Mouse (Mus musculus) CH12.LX (cell line): Measurements from ENCODE around the gene Hgd. TPM values are rescaled to one million over a fixed set of nuclear protein-coding genes. Genes with fewer than 3 reads are reported as not detected.

Experiments used
- DNase-seq: peaks from one replicate; pipeline ENCODE4 v3.0.0-alpha.2; 2013; ENCODE audit errors: extremely low read depth
- H3K27ac ChIP-seq: 2 replicates; pipeline ENCODE4 v1.5.1; 2012; ENCODE audit warnings: low read depth, mild to moderate bottlenecking, control low read depth, moderate library complexity; ENCODE audit not compliant: insufficient read depth
- H3K27me3 ChIP-seq: replicated peaks from 2 replicates; pipeline ENCODE3; 2012; ENCODE audit warnings: inconsistent platforms
- H3K36me3 ChIP-seq, 2 experiments: replicated peaks in 1 of 2; 2 replicates each; pipeline versions ENCODE3 to v1.6.1; 2012; ENCODE audit warnings: inconsistent platforms in 1 of 2, low read length in 1 of 2, mild to moderate bottlenecking in 1 of 2, mixed read lengths in 1 of 2, moderate library complexity in 1 of 2; ENCODE audit not compliant: control insufficient read depth in 1 of 2, insufficient read depth in 1 of 2
- H3K4me1 ChIP-seq, 2 experiments: 2 replicates each; pipeline ENCODE4 v1.6.1; 2012; ENCODE audit warnings: inconsistent platforms in 1 of 2, moderate library complexity in 1 of 2; ENCODE audit not compliant: insufficient read depth in 2 of 2, control insufficient read depth in 1 of 2
- H3K4me2 ChIP-seq: 2 replicates; pipeline ENCODE4 v1.6.1; 2012; ENCODE audit warnings: low read depth, mild to moderate bottlenecking, control low read depth; ENCODE audit not compliant: poor library complexity, insufficient read depth, severe bottlenecking
- H3K4me3 ChIP-seq, 3 experiments: fragments of 150-350 bp in 1 of 3; sonication (generic) in 1 of 3; replicated peaks in 1 of 3; 2 replicates each; pipeline versions ENCODE3 to v1.5.1; 2011 to 2012; ENCODE audit warnings: low read depth in 2 of 3, low read length in 2 of 3, mild to moderate bottlenecking in 2 of 3, moderate library complexity in 2 of 3, control low read depth in 1 of 3, improper control_type of control experiment in 1 of 3, inconsistent platforms in 1 of 3, mixed read lengths in 1 of 3; ENCODE audit not compliant: poor library complexity in 1 of 3
- H3K79me2 ChIP-seq: replicated peaks from 2 replicates; pipeline ENCODE4 v1.6.1; 2012; ENCODE audit warnings: mild to moderate bottlenecking, moderate library complexity; ENCODE audit not compliant: control insufficient read depth, poor library complexity, insufficient read depth, severe bottlenecking; ENCODE audit errors: extremely low read depth
- H3K9ac ChIP-seq: 2 replicates; pipeline ENCODE4 v1.6.1; 2012; ENCODE audit warnings: low read depth, mild to moderate bottlenecking, control low read depth, moderate library complexity; ENCODE audit not compliant: insufficient read depth
- H3K9me3 ChIP-seq: replicated peaks from 2 replicates; pipeline ENCODE3; 2012; ENCODE audit warnings: low read length, inconsistent platforms, mixed read lengths
- BHLHE40 ChIP-seq: IDR thresholded peaks from 2 replicates; pipeline ENCODE4 v1.6.1; 2011; ENCODE audit warnings: mild to moderate bottlenecking, low read depth, low read length, improper control_type of control experiment
- CHD1 ChIP-seq: IDR thresholded peaks from 2 replicates; pipeline ENCODE4 v1.6.1; 2012; ENCODE audit warnings: low read depth, low read length, improper control_type of control experiment, inconsistent platforms
- CHD2 ChIP-seq: IDR thresholded peaks from 2 replicates; pipeline ENCODE4 v1.6.1; 2011; ENCODE audit warnings: low read length, improper control_type of control experiment
- CTCF ChIP-seq, 2 experiments: IDR thresholded peaks in 1 of 2; conservative IDR thresholded peaks in 1 of 2; 2 replicates each; pipeline ENCODE4 v1.5.1; 2011 to 2012; ENCODE audit warnings: low read depth in 2 of 2, low read length in 2 of 2, improper control_type of control experiment in 1 of 2, inconsistent platforms in 1 of 2, mild to moderate bottlenecking in 1 of 2, moderate library complexity in 1 of 2
- E2F4 ChIP-seq: IDR thresholded peaks from 2 replicates; pipeline ENCODE4 v1.6.1; 2011; ENCODE audit warnings: low read depth, low read length, improper control_type of control experiment; ENCODE audit not compliant: insufficient replicate concordance
- ELF1 ChIP-seq: IDR thresholded peaks from 2 replicates; pipeline ENCODE4 v1.6.1; 2014; ENCODE audit warnings: low read depth, mild to moderate bottlenecking, inconsistent platforms, low read length, improper control_type of control experiment
- EP300 ChIP-seq: IDR thresholded peaks from 2 replicates; pipeline ENCODE4 v1.6.1; 2011; ENCODE audit warnings: low read length, improper control_type of control experiment
- ETS1 ChIP-seq: conservative IDR thresholded peaks from 2 replicates; pipeline ENCODE4 v1.6.1; 2012; ENCODE audit warnings: low read depth, mild to moderate bottlenecking, inconsistent platforms, low read length, improper control_type of control experiment, moderate library complexity
- GABPA ChIP-seq: IDR thresholded peaks from 2 replicates; pipeline ENCODE4 v1.6.1; 2012; ENCODE audit warnings: low read depth, low read length, improper control_type of control experiment, inconsistent platforms; ENCODE audit not compliant: insufficient replicate concordance
- HCFC1 ChIP-seq: IDR thresholded peaks from 2 replicates; pipeline ENCODE4 v1.6.1; 2012; ENCODE audit warnings: low read depth, mild to moderate bottlenecking, inconsistent platforms, low read length, improper control_type of control experiment
- JUN ChIP-seq: IDR thresholded peaks from 2 replicates; pipeline ENCODE4 v1.6.1; 2011; ENCODE audit warnings: low read depth, mild to moderate bottlenecking, low read length, improper control_type of control experiment, moderate library complexity; ENCODE audit not compliant: insufficient read depth
- JUND ChIP-seq: conservative IDR thresholded peaks from 2 replicates; pipeline ENCODE4 v1.6.1; 2011; ENCODE audit warnings: low read depth, low read length, improper control_type of control experiment
- KAT2A ChIP-seq: IDR thresholded peaks from 2 replicates; pipeline ENCODE4 v1.6.1; 2012; ENCODE audit warnings: low read length, improper control_type of control experiment, inconsistent platforms; ENCODE audit not compliant: insufficient replicate concordance
- MAFK ChIP-seq: IDR thresholded peaks from 2 replicates; pipeline ENCODE4 v1.6.1; 2011; ENCODE audit warnings: low read length, improper control_type of control experiment; ENCODE audit not compliant: insufficient replicate concordance
- MAX ChIP-seq: IDR thresholded peaks from 2 replicates; pipeline ENCODE4 v1.6.1; 2011; ENCODE audit warnings: low read length, improper control_type of control experiment
- MAZ ChIP-seq: IDR thresholded peaks from 2 replicates; pipeline ENCODE4 v1.6.1; 2012; ENCODE audit warnings: low read depth, mild to moderate bottlenecking, inconsistent platforms, low read length, improper control_type of control experiment, moderate library complexity
- MEF2A ChIP-seq: IDR thresholded peaks from 2 replicates; pipeline ENCODE4 v1.6.1; 2014; ENCODE audit warnings: low read depth, mild to moderate bottlenecking, inconsistent platforms, low read length, improper control_type of control experiment, borderline replicate concordance
- MXI1 ChIP-seq: IDR thresholded peaks from 2 replicates; pipeline ENCODE4 v1.6.1; 2011; ENCODE audit warnings: mild to moderate bottlenecking, low read depth, low read length, improper control_type of control experiment
- MYC ChIP-seq: IDR thresholded peaks from 2 replicates; pipeline ENCODE4 v1.6.1; 2011; ENCODE audit warnings: low read depth, mild to moderate bottlenecking, improper control_type of control experiment, low read length
- NELFE ChIP-seq: IDR thresholded peaks from 2 replicates; pipeline ENCODE4 v1.6.1; 2011; ENCODE audit warnings: low read depth, low read length, improper control_type of control experiment
- NRF1 ChIP-seq: IDR thresholded peaks from 2 replicates; pipeline ENCODE4 v1.6.1; 2014; ENCODE audit warnings: low read depth, mild to moderate bottlenecking, inconsistent platforms, low read length, improper control_type of control experiment, moderate library complexity
- PAX5 ChIP-seq: IDR thresholded peaks from 2 replicates; pipeline ENCODE4 v1.6.1; 2012; ENCODE audit warnings: low read length, inconsistent platforms, mixed read lengths
- POLR2A ChIP-seq: IDR thresholded peaks from 2 replicates; pipeline ENCODE4 v1.6.1; 2011; ENCODE audit warnings: low read depth, mild to moderate bottlenecking, improper control_type of control experiment, low read length
- POLR2AphosphoS2 ChIP-seq: IDR thresholded peaks from 2 replicates; pipeline ENCODE4 v1.6.1; 2011; ENCODE audit warnings: low read depth, low read length, improper control_type of control experiment
- RAD21 ChIP-seq: IDR thresholded peaks from 2 replicates; pipeline ENCODE4 v1.6.1; 2011; ENCODE audit warnings: low read depth, mild to moderate bottlenecking, low read length, improper control_type of control experiment, moderate library complexity
- RCOR1 ChIP-seq: conservative IDR thresholded peaks from 2 replicates; pipeline ENCODE4 v1.6.1; 2012; ENCODE audit warnings: low read depth, mild to moderate bottlenecking, inconsistent platforms, low read length, improper control_type of control experiment
- SIN3A ChIP-seq: IDR thresholded peaks from 2 replicates; pipeline ENCODE4 v1.6.1; 2012; ENCODE audit warnings: low read length, improper control_type of control experiment, inconsistent platforms
- SMC3 ChIP-seq: IDR thresholded peaks from 2 replicates; pipeline ENCODE4 v1.6.1; 2011; ENCODE audit warnings: low read depth, low read length, improper control_type of control experiment
- TBP ChIP-seq: conservative IDR thresholded peaks from 2 replicates; pipeline ENCODE4 v1.6.1; 2011; ENCODE audit warnings: low read depth, low read length, improper control_type of control experiment
- TCF12 ChIP-seq: IDR thresholded peaks from 2 replicates; pipeline ENCODE4 v1.6.1; 2014; ENCODE audit warnings: low read depth, mild to moderate bottlenecking, inconsistent platforms, low read length, improper control_type of control experiment
- UBTF ChIP-seq: IDR thresholded peaks from 2 replicates; pipeline ENCODE4 v1.6.1; 2012; ENCODE audit warnings: low read depth, mild to moderate bottlenecking, inconsistent platforms, low read length, improper control_type of control experiment, moderate library complexity
- USF1 ChIP-seq: IDR thresholded peaks from 2 replicates; pipeline ENCODE4 v1.6.1; 2014; ENCODE audit warnings: low read depth, mild to moderate bottlenecking, inconsistent platforms, low read length, improper control_type of control experiment
- USF2 ChIP-seq: conservative IDR thresholded peaks from 2 replicates; pipeline ENCODE4 v1.6.1; 2011; ENCODE audit warnings: low read depth, low read length, improper control_type of control experiment
- ZC3H11A ChIP-seq: IDR thresholded peaks from 2 replicates; pipeline ENCODE4 v1.6.1; 2012; ENCODE audit warnings: low read depth, mild to moderate bottlenecking, inconsistent platforms, low read length, improper control_type of control experiment
- ZKSCAN1 ChIP-seq: IDR thresholded peaks from 2 replicates; pipeline ENCODE4 v1.6.1; 2012; ENCODE audit warnings: low read depth, inconsistent platforms, low read length, improper control_type of control experiment, borderline replicate concordance
- ZMIZ1 ChIP-seq: IDR thresholded peaks from 2 replicates; pipeline ENCODE4 v1.6.1; 2012; ENCODE audit warnings: low read depth, mild to moderate bottlenecking, inconsistent platforms, low read length, improper control_type of control experiment
- ZNF384 ChIP-seq: IDR thresholded peaks from 2 replicates; pipeline ENCODE4 v1.6.1; 2012; ENCODE audit warnings: low read depth, low read length, improper control_type of control experiment, inconsistent platforms
- dilution Hi-C: fragments of 300-500 bp; cut with MboI; formaldehyde crosslinking; loops from 2 replicates; pipeline ENCODE4 v1.14.3; 2020; ENCODE audit warnings: low sequenced_read_pairs; ENCODE audit not compliant: extremely low pct_unique_long_range_greater_than_20kb, extremely low pct_ligation_motif_present
- in situ Hi-C: fragments of 300-500 bp; cut with MboI; formaldehyde crosslinking; loops from 3 replicates; pipeline ENCODE4 v1.14.3; 2019; ENCODE audit warnings: low sequenced_read_pairs, low pct_ligation_motif_present, low pct_unique_long_range_greater_than_20kb, mixed read lengths
- polyA plus RNA-seq: library from polyadenylated mRNA; unstranded; fragments of >175 nt; gene quantifications from 2 replicates; pipeline ENCODE4 v1.2.1, GENCODE M21; 2012; ENCODE audit warnings: low read depth; ENCODE audit not compliant: insufficient read length
- total RNA-seq, 2 experiments: library from RNA; depleted of rRNA; stranded (reverse); fragments of 300-350 nt in 1 of 2; fragments of >200 nt in 1 of 2; gene quantifications; 2 replicates each; pipeline ENCODE4 v1.2.3; 2012 to 2014

Hgd gene
- total and polyA plus RNA-seq, 3 experiments, result not detected

DNA sequence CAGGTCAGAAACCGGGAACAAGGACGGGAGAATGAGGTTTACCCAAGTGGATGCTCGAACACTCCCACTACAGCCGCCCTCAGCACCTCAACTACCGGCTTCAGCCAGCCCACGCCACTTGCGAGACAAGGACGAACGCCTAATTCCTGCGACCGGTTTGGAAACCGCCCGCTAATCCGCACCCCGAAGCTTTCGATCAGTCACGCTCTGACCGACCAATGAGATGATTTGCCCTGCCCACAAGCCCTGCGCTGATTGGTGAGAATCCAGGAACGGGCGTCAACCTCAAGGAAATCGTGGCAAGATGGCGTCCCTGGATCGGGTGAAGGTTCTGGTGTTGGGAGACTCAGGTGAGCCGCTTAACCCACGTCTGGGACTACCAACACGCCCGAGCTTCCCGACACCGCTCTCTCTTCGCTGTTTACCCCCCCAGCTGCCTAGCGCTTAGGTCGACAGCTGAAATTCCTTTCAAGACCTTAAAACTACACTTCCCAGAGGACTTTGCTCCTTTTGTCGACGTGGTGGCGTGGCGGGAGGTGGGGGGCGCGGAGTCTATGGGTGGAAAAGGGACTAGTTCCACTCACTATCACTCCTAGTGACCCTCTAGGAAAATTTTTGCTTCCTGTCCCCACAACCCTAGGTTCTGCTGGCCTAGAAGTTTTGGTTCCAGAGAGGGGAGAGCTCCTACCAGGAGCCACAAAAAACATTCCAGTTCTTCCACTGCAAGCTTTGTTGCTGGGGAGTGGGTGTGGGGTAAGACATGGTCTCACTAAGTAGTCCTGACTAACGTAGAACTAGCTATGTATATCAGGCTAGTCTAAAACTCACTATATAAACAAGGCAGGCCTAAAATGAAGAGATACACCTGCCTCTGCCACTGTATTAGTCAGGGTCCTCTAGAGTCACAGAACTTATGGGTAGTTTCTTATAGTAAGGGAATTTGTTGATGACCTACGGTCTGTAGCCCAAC, 40.1 kb upstream of the Hgd start, which contains the start of the genes Gtf2e1 and Rabl3:
TSS of gene Gtf2e1 (minus strand) at position 179 of the 970 bp plus-strand sequence.
TSS of gene Rabl3 (plus strand) at position 275 of the 970 bp plus-strand sequence.
- Histone ChIP-seq H3K36me3 (peaks cover 21 to 47% of the 10 kb centered on the region in 2 experiments), H3K9ac (peak within 1 kb of the TSS; percentile 84), H3K27me3 (no peaks in the 10 kb centered on the region), H3K4me3 (peak within 1 kb of the TSS; percentile 76 to 96 (median 82)), H3K4me2 (peak within 1 kb of the TSS; percentile 99), H3K9me3 (no peaks in the 10 kb centered on the region), H3K4me1 (peaks cover 12 to 56% of the 10 kb centered on the region in 2 experiments), H3K79me2 (peaks cover 44% of the 10 kb centered on the region), H3K27ac (peak within 1 kb of the TSS; percentile 45; the same call in 1 of the 2 replicates)
- in situ Hi-C loops, result loop anchor here (10.0 kb wide), 1 partner anchor 145 kb away; no protein-coding TSS in a partner anchor
- dilution Hi-C loops, result no loop called here
- DNase-seq, result peak; percentile 100
- TF ChIP-seq MEF2A (no peak), ETS1 (peak; percentile 16; the same call in 1 of the 2 replicates), E2F4 (peak; percentile 18; the same call in 1 of the 2 replicates), CHD1 (no peak; the same call in 1 of the 2 replicates), USF1 (no peak), BHLHE40 (no peak), ZNF384 (0 out of 2 replicates have a peak, but pooled peaks have one; percentile 4), NRF1 (peak; percentile 59), KAT2A (peak; percentile 82; the same call in 1 of the 2 replicates), RCOR1 (peak; percentile 38; the same call in 1 of the 2 replicates), JUND (no peak), ZMIZ1 (peak; percentile 74), MXI1 (peak; percentile 97), TCF12 (peak; percentile 75), CTCF (conservative IDR thresholded peaks at IDR 0.05 in 1 of 2, IDR thresholded peaks at IDR 0.05 in 1 of 2; ENCODE audit: low read depth in 2 of 2, low read length in 2 of 2) (0 out of 4 replicates have a peak, but pooled peaks of 1 of the 2 experiments have one; percentile 2), TBP (peak; percentile 80), POLR2A (peak; percentile 96), MAX (peak; percentile 82), SIN3A (peak; percentile 98), JUN (no peak), ELF1 (peak; percentile 91), MAZ (peak; percentile 95), POLR2AphosphoS2 (peak; percentile 93), PAX5 (no peak), UBTF (no peak), CHD2 (peak; percentile 89), HCFC1 (peak; percentile 87), GABPA (no peak; the same call in 1 of the 2 replicates), RAD21 (no peak), ZKSCAN1 (no peak), MYC (peak; percentile 87), NELFE (peak; percentile 96), EP300 (no peak), SMC3 (no peak), USF2 (no peak), MAFK (no peak), ZC3H11A (no peak; the same call in 1 of the 2 replicates)
